Mouse (Mus musculus): ENCODE results near the gene Crocc2.

DNA sequence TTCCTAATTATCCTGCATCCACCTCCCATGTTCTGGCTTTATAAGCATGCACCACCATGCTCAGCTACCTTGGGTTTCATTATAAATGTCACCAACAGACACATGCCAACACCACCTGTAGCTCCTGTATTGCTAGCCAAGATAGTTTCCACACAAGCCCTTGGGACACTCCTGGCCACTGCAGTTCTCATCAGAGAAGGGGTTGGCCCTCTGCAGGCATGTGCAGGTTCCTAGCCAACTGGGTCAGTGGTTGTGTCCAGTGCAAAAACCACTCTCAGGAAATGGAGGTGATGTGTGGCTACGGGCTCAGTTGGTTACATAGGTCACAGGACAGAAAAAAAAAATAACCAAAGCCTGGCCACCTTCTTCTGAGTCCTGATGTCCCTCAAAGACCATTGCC lies 25.7 kb upstream of the Crocc2 start:
- TF ChIP-seq CTCF (IDR thresholded peaks at IDR 0.05; ENCODE audit: control insufficient read depth, insufficient read depth, insufficient replicate concordance, low read depth, low read length) (no peak), POLR2A (IDR thresholded peaks at IDR 0.05; ENCODE audit: control insufficient read depth, low read depth, low read length) (no peak)
